Mouse (Mus musculus): ENCODE measurements around the gene Mmd. TPM values are rescaled to one million over a fixed set of nuclear protein-coding genes. Genes with fewer than 3 reads are reported as not detected.
"Not testable (repeated sequence)": the region's sequence is repeated elsewhere in the genome, so short reads cannot be mapped to it uniquely, and the experiment has no call there.

Gene Mmd
- polyA plus RNA-seq, 1 experiment from 2014 or later = 31.7 TPM

- Histone ChIP-seq H3K9me3 (no peaks in the 10 kb centered on the region), H3K9ac (no peak overlapping the region), H3K4me2 (no peak overlapping the region), H3K4me3 (no peak overlapping the region), H3K36me3 (peaks cover 10% of the 10 kb centered on the region; the same call in 1 of the 2 replicates), H3K27ac (no peak overlapping the region), H3K27me3 (no peaks in the 10 kb centered on the region), H3K4me1 (peaks cover 11% of the 10 kb centered on the region)
- ATAC-seq (ENCODE audit: insufficient number of reproducible peaks, low FRiP score, low TSS enrichment, low read depth) = no peak
- WGBS = 40% methylated on average over 18 of the region's 18 CpGs
Observed at GRCm38 (mm10) chr11:90269398-90270123, 20.3 kb downstream of the Mmd start.

- H3K4me3 ChIP-seq = no peak overlapping the region
- no peak overlapping the region for H3K27ac ChIP-seq
- no peak for ATAC-seq (ENCODE audit: insufficient number of reproducible peaks, low FRiP score, low TSS enrichment, low read depth)
- H3K9me3 ChIP-seq = no peaks in the 10 kb centered on the region
- 78% methylated on average over 11 of the region's 11 CpGs for WGBS
- no peak overlapping the region for H3K4me2 ChIP-seq
- H3K27me3 ChIP-seq = no peaks in the 10 kb centered on the region
- peaks cover 11% of the 10 kb centered on the region for H3K4me1 ChIP-seq
- no peak overlapping the region for H3K9ac ChIP-seq
- peaks cover 10% of the 10 kb centered on the region; the same call in 1 of the 2 replicates for H3K36me3 ChIP-seq
Observed at GRCm38 (mm10) chr11:90270132-90270877, 21.0 kb downstream of the Mmd start.

- no peak for ATAC-seq (ENCODE audit: insufficient number of reproducible peaks, low FRiP score, low TSS enrichment, low read depth)
- H3K4me1 ChIP-seq = peaks cover 6% of the 10 kb centered on the region
- H3K36me3 ChIP-seq = peaks cover 10% of the 10 kb centered on the region; the same call in 1 of the 2 replicates
- H3K9ac ChIP-seq = no peak overlapping the region
- H3K27ac ChIP-seq = no peak overlapping the region
- no peaks in the 10 kb centered on the region for H3K9me3 ChIP-seq
- H3K27me3 ChIP-seq = no peaks in the 10 kb centered on the region
- H3K4me2 ChIP-seq = no peak overlapping the region
- H3K4me3 ChIP-seq = no peak overlapping the region
- 55% methylated on average over 1 of the region's 1 CpGs for WGBS
Observed at GRCm38 (mm10) chr11:90274187-90274586, 24.9 kb downstream of the Mmd start.

GRCm38 (mm10) chr11:90275663-90276062, 26.4 kb downstream of the Mmd start:
- Histone ChIP-seq H3K27ac (no peak overlapping the region), H3K4me3 (no peak overlapping the region), H3K4me1 (no peaks in the 10 kb centered on the region), H3K27me3 (no peaks in the 10 kb centered on the region), H3K9me3 (no peaks in the 10 kb centered on the region), H3K36me3 (peaks cover 10% of the 10 kb centered on the region; the same call in 1 of the 2 replicates), H3K9ac (no peak overlapping the region), H3K4me2 (no peak overlapping the region)
- WGBS = 88% methylated on average over 7 of the region's 7 CpGs
- ATAC-seq (ENCODE audit: insufficient number of reproducible peaks, low FRiP score, low TSS enrichment, low read depth) = no peak

GRCm38 (mm10) chr11:90276150-90276549, 26.9 kb downstream of the Mmd start:
- ATAC-seq (ENCODE audit: insufficient number of reproducible peaks, low FRiP score, low TSS enrichment, low read depth) = no peak
- WGBS = 77% methylated on average over 8 of the region's 8 CpGs

GRCm38 (mm10) chr11:90276561-90276960, 27.3 kb downstream of the Mmd start:
- no peak overlapping the region for H3K27ac ChIP-seq
- 86% methylated on average over 12 of the region's 12 CpGs for WGBS
- ATAC-seq (ENCODE audit: insufficient number of reproducible peaks, low FRiP score, low TSS enrichment, low read depth) = no peak
- no peaks in the 10 kb centered on the region for H3K9me3 ChIP-seq
- no peak overlapping the region for H3K4me2 ChIP-seq
- no peaks in the 10 kb centered on the region for H3K4me1 ChIP-seq
- H3K27me3 ChIP-seq = no peaks in the 10 kb centered on the region
- H3K9ac ChIP-seq = no peak overlapping the region
- peaks cover 7% of the 10 kb centered on the region; the same call in 1 of the 2 replicates for H3K36me3 ChIP-seq
- H3K4me3 ChIP-seq = no peak overlapping the region

More at GRCm38 (mm10) chr11:90276150-90276549, 26.9 kb downstream of the Mmd start:
- Histone ChIP-seq H3K27me3 (no peaks in the 10 kb centered on the region), H3K4me3 (no peak overlapping the region), H3K36me3 (peaks cover 10% of the 10 kb centered on the region; the same call in 1 of the 2 replicates), H3K9me3 (no peaks in the 10 kb centered on the region), H3K9ac (no peak overlapping the region), H3K4me1 (no peaks in the 10 kb centered on the region), H3K27ac (no peak overlapping the region), H3K4me2 (no peak overlapping the region)

GRCm38 (mm10) chr11:90280069-90280468, 30.8 kb downstream of the Mmd start:
- H3K9ac ChIP-seq = no peak overlapping the region
- no peaks in the 10 kb centered on the region for H3K36me3 ChIP-seq
- H3K4me3 ChIP-seq = no peak overlapping the region
- ATAC-seq (ENCODE audit: insufficient number of reproducible peaks, low FRiP score, low TSS enrichment, low read depth) = no peak
- no peak overlapping the region for H3K27ac ChIP-seq
- no peak overlapping the region for H3K4me2 ChIP-seq
- no peaks in the 10 kb centered on the region for H3K4me1 ChIP-seq
- H3K27me3 ChIP-seq = no peaks in the 10 kb centered on the region
- 87% methylated on average over 5 of the region's 5 CpGs for WGBS
- H3K9me3 ChIP-seq = no peaks in the 10 kb centered on the region

GRCm38 (mm10) chr11:90281943-90282342, 32.7 kb downstream of the Mmd start:
- not testable (repeated sequence) for H3K27ac ChIP-seq; H3K4me3 ChIP-seq; H3K9me3 ChIP-seq; H3K4me2 ChIP-seq; ATAC-seq (ENCODE audit: insufficient number of reproducible peaks, low FRiP score, low TSS enrichment, low read depth); H3K36me3 ChIP-seq; H3K4me1 ChIP-seq; H3K27me3 ChIP-seq; H3K9ac ChIP-seq
- WGBS = 88% methylated on average over 2 of the region's 2 CpGs

GRCm38 (mm10) chr11:90283159-90283558, 33.9 kb downstream of the Mmd start:
- WGBS = 64% methylated on average over 4 of the region's 4 CpGs
- Histone ChIP-seq H3K27me3 (no peaks in the 10 kb centered on the region), H3K36me3 (no peaks in the 10 kb centered on the region), H3K4me1 (no peaks in the 10 kb centered on the region), H3K4me2 (no peak overlapping the region), H3K27ac (no peak overlapping the region), H3K4me3 (no peak overlapping the region), H3K9ac (no peak overlapping the region), H3K9me3 (no peaks in the 10 kb centered on the region)
- no peak for ATAC-seq (ENCODE audit: insufficient number of reproducible peaks, low FRiP score, low TSS enrichment, low read depth)

- H3K27ac ChIP-seq = no peak overlapping the region
- 72% methylated on average over 6 of the region's 6 CpGs for WGBS
Observed at GRCm38 (mm10) chr11:90283601-90284000, 34.3 kb downstream of the Mmd start.

GRCm38 (mm10) chr11:90284079-90284478, 34.8 kb downstream of the Mmd start:
- H3K9ac ChIP-seq = no peak overlapping the region
- WGBS = 72% methylated on average over 2 of the region's 2 CpGs
- no peaks in the 10 kb centered on the region for H3K4me1 ChIP-seq
- ATAC-seq (ENCODE audit: insufficient number of reproducible peaks, low FRiP score, low TSS enrichment, low read depth) = no peak
- no peaks in the 10 kb centered on the region for H3K9me3 ChIP-seq
- no peak overlapping the region for H3K27ac ChIP-seq
- no peak overlapping the region for H3K4me3 ChIP-seq
- no peak overlapping the region for H3K4me2 ChIP-seq
- H3K36me3 ChIP-seq = no peaks in the 10 kb centered on the region
- H3K27me3 ChIP-seq = no peaks in the 10 kb centered on the region

More at GRCm38 (mm10) chr11:90283601-90284000, 34.3 kb downstream of the Mmd start:
- ATAC-seq (ENCODE audit: insufficient number of reproducible peaks, low FRiP score, low TSS enrichment, low read depth) = no peak
- H3K9ac ChIP-seq = no peak overlapping the region
- H3K4me2 ChIP-seq = no peak overlapping the region
- H3K27me3 ChIP-seq = no peaks in the 10 kb centered on the region
- no peaks in the 10 kb centered on the region for H3K4me1 ChIP-seq
- H3K36me3 ChIP-seq = no peaks in the 10 kb centered on the region
- no peak overlapping the region for H3K4me3 ChIP-seq
- H3K9me3 ChIP-seq = no peaks in the 10 kb centered on the region

- no peak overlapping the region for H3K4me3 ChIP-seq
- H3K36me3 ChIP-seq = no peaks in the 10 kb centered on the region
- no peak for ATAC-seq (ENCODE audit: insufficient number of reproducible peaks, low FRiP score, low TSS enrichment, low read depth)
- no peaks in the 10 kb centered on the region for H3K27me3 ChIP-seq
- no peaks in the 10 kb centered on the region for H3K9me3 ChIP-seq
- no peak overlapping the region for H3K4me2 ChIP-seq
- H3K27ac ChIP-seq = no peak overlapping the region
- H3K9ac ChIP-seq = no peak overlapping the region
- no peaks in the 10 kb centered on the region for H3K4me1 ChIP-seq
- 40% methylated on average over 4 of the region's 4 CpGs for WGBS
Observed at GRCm38 (mm10) chr11:90284623-90285022, 35.4 kb downstream of the Mmd start.
